Mouse (Mus musculus) cerebellum, postnatal 36 days (tissue): ENCODE data around the gene Gatad1.
"Not testable (repeated sequence)": the region's sequence is repeated elsewhere in the genome, so short reads cannot be mapped to it uniquely, and the experiment has no call there.

Experiments
- DNase-seq, 2 experiments: peaks; one replicate each; pipeline ENCODE4 v3.0.0; 2021 to 2022; ENCODE audit warnings: mixed read lengths in 2 of 2

The Gatad1 gene

GRCm38 (mm10) chr5:3657085-3657484, at the start of gene Gatad1:
Gatad1 (minus strand) TSS chr5:3657185.
- DNase-seq, result no peak

- no peak for DNase-seq
Observed at GRCm38 (mm10) chr5:3702180-3702579, 45.2 kb upstream of the Gatad1 start.

- no peak for DNase-seq
Observed at GRCm38 (mm10) chr5:3700025-3700424, 43.0 kb upstream of the Gatad1 start.

GRCm38 (mm10) chr5:3696031-3696430, 39.0 kb upstream of the Gatad1 start:
- DNase-seq, result no peak

GRCm38 (mm10) chr5:3695191-3695590, 38.2 kb upstream of the Gatad1 start:
- no peak for DNase-seq

- DNase-seq, result no peak
Observed at GRCm38 (mm10) chr5:3692956-3693355, 36.0 kb upstream of the Gatad1 start.

GRCm38 (mm10) chr5:3691283-3691682, 34.3 kb upstream of the Gatad1 start:
- no peak for DNase-seq

GRCm38 (mm10) chr5:3688298-3688697, 31.3 kb upstream of the Gatad1 start:
- no peak for DNase-seq

- DNase-seq, result no peak
Observed at GRCm38 (mm10) chr5:3669938-3670554, 13.1 kb upstream of the Gatad1 start.

- DNase-seq, result no peak
Observed at GRCm38 (mm10) chr5:3666585-3666984, 9.6 kb upstream of the Gatad1 start.

GRCm38 (mm10) chr5:3665225-3665624, 8.2 kb upstream of the Gatad1 start:
- DNase-seq, result no peak

- DNase-seq, result no peak
Observed at GRCm38 (mm10) chr5:3653801-3654200, 3.2 kb downstream of the Gatad1 start.

- DNase-seq, result not testable (repeated sequence)
Observed at GRCm38 (mm10) chr5:3652903-3653575, 3.9 kb downstream of the Gatad1 start.

- no peak for DNase-seq
Observed at GRCm38 (mm10) chr5:3651621-3652020, 5.4 kb downstream of the Gatad1 start.

- DNase-seq, result no peak
Observed at GRCm38 (mm10) chr5:3650881-3651280, 6.1 kb downstream of the Gatad1 start, which contains the start of gene Tmbim7. Tmbim7 (plus strand) TSS chr5:3651181.

- no peak for DNase-seq
Observed at GRCm38 (mm10) chr5:3648849-3649210, 8.2 kb downstream of the Gatad1 start.

- DNase-seq, result no peak
Observed at GRCm38 (mm10) chr5:3648206-3648848, 8.7 kb downstream of the Gatad1 start.

- DNase-seq, result peak; percentile 84 to 90
Observed at GRCm38 (mm10) chr5:3647708-3648121, 9.3 kb downstream of the Gatad1 start.

GRCm38 (mm10) chr5:3646991-3647707, 9.8 kb downstream of the Gatad1 start:
- peak; percentile 46 to 51 for DNase-seq

GRCm38 (mm10) chr5:3646539-3646938, 10.4 kb downstream of the Gatad1 start:
- DNase-seq, result no peak

GRCm38 (mm10) chr5:3645326-3645725, 11.7 kb downstream of the Gatad1 start:
- no peak for DNase-seq

- no peak for DNase-seq
Observed at GRCm38 (mm10) chr5:3644621-3645020, 12.4 kb downstream of the Gatad1 start.

- no peak for DNase-seq
Observed at GRCm38 (mm10) chr5:3635286-3635685, 21.7 kb downstream of the Gatad1 start.
